Mouse (Mus musculus): Measurements from ENCODE around the gene Odf3l1. TPM values are rescaled to one million over a fixed set of nuclear protein-coding genes. Genes with fewer than 3 reads are reported as not detected.
"Not testable (repeated sequence)": the region's sequence is repeated elsewhere in the genome, so short reads cannot be mapped to it uniquely, and the experiment has no call there.

Gene Odf3l1
- total RNA-seq (2021), result under 1 TPM in 1 of 2 experiments, not detected in 1; 0.67 TPM
- long read RNA-seq, experiment 1, result 0 reads
- long read RNA-seq, experiment 2, result 0 reads

DNA sequence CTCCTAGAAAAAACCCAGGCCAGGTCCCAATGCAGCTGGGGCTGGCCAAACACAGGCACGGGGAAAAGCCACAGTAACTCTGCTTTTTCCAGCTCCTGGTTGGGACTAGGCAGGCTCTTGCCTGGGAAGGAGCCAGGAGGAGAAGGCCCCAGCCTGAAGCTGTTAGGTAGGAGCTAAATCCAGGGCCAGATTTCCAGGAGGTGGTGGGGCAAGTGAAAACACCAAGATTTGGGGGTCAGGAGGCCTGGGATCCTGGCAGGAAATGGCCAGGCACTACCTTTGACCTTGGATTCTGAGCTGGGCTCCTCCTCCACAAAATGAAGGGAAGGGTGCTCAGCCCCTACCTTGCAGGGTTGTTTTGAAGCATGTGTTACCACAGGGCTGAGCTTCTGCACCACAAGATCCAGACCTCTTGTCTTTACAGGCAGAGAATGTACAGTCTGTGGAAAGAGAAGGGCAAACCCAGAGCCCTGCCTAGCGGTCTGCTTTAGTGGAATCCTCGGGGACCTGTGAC lies at the start of gene Odf3l1:
TSS of gene Odf3l1 (minus strand) at position 464 of the 514 bp plus-strand sequence.
- DNase-seq, result peak; percentile 55

DNA sequence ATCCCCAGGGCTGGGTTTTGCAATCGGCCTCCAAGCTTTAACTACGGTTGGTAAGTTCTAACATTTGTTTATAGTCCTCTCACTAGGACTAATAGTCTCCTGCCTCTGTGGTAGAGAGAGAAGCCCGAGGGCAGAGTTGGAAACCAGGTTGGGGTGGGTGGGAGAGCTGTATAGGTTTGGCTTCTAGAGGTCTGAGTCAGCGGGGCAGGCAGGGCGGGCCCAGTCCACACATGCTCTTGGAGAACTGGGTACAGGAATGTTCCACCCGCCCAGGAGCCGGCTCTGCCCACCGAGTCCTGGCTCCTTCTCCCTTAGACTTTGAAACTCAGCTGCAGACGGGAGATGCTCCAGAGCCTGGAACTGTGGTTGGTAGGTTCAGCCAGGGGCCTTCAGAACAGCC lies 49.5 kb upstream of the Odf3l1 start:
- no peak for DNase-seq

DNA sequence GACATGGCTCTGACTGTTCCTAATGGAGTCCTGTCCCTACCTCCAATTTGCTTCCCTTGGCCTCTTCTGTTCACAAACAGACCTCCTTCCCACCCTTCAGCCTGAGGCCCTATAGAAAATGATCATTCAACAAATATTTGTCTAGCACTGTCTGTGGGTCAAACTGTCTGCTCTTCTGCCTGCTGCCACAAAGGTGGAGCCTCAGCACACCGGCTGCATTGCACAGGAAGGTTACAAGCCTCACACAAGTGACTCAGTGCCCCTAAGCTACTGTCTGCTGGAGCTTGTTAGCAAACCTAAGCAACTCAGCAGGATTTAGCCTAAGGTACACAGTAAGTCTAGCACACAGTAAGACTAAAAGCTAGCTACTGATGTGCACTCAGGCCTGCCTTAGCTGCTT lies 46.5 kb upstream of the Odf3l1 start:
- DNase-seq, result no peak

DNA sequence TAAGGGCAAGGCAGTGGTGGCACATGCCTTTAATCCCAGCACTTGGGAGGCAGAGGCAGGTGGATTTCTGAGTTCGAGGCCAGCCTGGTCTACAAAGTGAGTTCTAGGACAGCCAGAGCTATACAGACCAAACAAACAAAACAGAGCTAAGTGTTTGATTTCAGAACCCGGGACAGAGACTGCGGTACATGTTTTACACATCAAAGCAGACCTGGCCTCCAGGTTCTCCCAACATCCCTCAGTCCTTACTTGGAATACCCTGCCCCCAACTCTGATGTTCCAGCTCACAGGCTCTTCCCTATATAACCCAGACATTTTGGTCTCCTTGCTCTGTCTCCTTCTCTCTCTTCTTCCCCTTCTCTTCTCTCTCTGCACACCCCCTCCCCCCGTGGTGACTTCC lies 45.5 kb upstream of the Odf3l1 start:
- DNase-seq, result not testable (repeated sequence)

DNA sequence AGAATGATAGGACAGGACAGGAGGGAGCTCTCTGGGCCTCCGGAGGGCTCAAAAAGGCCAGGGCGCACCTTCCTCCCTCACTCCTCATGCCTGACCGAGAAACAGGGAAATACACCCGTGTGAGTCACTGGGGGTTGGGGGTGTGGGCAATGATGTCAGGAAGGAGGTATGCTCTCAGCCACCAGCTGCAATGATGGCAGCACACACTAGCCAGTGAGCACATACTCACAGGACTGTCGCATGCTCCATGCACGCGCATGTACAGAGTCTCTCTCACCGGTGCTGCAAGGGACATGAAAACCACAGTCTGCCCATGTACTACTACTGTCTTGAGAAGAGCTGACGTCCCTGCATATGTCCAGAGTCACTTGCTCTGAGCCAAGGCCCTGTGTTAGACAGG lies 43.1 kb upstream of the Odf3l1 start:
- peak; percentile 18 for DNase-seq

DNA sequence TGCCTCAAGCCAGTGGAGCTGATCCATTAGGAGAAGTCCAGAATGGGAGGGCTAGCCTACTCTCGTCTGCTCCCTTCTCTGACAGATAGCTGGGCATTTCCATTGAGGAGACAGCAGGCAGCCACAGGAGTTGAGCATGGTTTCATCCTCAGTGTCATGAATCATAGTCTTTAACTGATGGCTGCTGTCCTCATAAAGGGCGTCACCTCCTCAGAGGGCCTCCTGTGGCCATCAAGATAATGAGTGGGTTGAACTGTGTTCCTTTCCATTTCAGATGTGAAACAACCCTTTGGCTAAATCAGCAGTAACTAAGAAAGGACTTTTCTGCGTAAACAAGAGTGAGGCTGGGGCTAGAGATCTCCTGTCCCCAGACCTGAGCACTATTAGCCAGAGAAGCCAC lies 39.2 kb upstream of the Odf3l1 start:
- DNase-seq, result no peak

DNA sequence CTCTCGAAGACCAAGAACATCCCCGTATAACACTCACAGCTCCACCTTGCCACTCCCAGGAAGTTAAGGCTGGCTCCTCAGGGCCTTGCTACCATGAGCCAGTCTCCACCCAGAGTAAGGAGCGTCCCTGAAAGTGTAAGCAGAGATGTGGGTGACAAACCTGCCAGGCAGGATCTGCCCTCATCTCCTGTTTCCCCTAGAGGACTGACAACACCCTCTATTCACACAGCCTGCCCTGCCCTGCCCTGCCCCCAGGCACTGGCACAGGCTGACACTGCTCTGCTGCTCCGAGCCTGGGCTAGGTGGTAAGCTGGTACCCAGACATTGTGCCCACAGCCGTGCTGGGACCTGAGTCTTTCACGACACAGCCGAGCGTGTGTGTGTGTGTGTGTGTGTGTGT lies 36.7 kb upstream of the Odf3l1 start:
- DNase-seq, result no peak

DNA sequence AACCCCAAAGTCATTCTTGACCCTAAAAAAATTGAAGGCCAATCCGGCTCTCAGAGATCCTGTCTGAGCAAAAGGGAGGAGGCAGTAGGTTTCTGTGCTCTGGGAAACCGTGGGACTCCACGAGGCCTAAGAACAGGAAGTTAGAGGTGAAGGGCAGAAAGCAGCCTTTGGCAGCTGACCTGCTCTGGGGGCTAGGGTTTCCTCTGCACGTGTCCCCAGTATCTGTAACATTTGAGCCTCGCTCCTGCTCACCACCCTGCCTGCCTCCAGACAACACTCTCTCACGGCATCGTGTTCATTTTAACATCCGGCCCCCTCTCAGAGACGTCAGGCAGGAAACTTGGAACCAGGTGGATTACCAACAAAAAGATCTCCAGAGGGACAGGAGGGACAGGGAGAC lies 36.1 kb upstream of the Odf3l1 start:
- no peak for DNase-seq

DNA sequence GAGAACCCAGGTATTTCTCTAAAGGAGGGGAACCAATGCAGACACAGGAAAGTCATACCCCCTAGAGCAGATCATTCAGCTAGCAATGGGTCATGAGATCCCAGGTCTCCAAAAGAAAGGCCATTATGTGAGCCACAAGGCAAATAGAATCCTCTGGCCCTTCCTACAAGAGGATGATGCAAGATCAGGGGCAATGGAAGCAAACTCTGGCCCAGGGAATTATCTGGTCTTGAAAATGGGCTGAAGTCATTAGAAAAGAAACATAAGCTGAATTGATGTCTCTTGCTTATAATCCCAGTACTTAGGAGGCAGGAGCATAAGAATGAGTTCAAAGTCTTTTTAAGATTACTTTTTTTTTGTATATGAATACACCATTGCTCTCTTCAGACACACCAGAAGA lies 35.6 kb upstream of the Odf3l1 start:
- DNase-seq, result no peak

DNA sequence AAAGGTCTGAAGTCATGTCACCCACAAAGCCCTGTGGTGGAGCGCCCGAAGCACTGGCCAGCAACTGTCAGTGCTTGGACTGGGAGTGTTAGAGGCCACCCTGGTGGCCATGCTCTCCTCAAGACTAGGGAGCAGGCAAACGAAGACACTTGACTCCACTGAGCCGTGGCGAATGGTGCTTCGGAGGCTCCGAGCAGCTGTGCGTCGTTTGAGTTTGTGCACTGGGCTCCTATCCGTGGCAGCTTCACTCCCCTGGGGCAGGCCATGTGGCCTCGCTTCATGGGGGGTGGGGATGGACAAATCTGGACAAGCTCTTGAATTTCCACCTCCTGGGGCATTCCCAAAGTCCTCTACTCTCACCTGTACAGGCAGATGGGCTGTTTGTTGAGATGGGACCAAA lies 34.9 kb upstream of the Odf3l1 start:
- DNase-seq, result no peak

DNA sequence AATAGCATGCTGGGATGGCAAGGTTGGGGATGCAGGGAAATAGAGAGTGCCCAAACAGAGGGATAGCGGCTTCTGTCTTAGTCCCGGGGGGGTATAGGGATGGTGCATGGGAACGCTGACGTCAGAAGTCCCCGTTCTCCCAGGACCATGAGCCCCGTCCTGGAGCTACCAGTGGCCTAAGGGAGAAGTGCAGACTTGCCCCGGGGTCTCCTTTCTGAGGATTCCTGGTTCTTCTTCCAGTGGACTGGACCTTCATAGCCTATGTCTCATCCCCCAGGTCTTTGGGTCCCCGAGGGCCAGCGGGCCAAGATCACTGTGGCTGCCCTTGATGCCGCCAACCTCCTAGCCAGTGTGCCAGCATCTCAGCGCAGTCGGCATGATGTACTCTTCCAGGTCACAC lies 32.3 kb upstream of the Odf3l1 start:
- no peak for DNase-seq

DNA sequence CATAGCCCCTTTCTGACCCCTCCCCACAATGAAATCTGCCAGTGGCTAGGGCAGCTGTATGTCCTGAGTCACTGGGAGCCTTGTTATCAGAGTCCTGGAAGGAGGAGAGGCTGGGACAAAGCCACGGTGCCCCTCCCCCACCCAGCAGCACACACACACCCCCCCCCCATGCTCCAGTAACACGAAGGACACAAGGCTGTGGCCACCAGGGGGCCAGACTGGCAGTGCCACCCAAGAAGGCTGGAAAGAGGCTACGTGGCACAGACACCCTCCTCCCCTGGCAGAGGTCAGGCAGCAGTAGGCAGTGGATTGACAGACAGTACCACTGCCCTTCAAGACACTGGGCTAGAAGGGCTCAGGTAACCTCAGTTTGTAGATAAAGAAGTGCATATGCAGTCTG lies 29.5 kb upstream of the Odf3l1 start:
- DNase-seq, result no peak

DNA sequence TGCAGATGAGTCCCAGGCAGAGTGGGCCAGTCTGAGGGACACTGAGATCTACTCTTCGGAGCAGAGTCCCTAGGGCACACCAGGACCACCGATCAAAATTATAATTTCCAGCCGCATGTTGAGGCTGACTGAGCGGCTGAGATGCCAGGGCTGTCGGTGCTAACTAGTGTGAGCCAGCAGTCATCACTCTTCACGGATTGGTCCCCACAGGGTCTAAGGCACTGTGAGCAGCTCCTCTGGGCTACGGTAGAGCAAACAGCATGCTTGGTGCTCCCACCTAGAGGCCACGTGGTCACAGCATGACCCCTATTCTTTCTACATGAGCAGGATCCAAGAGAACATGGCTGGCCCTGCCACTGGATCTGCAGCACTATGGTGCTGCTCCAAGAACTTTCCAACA lies 28.8 kb upstream of the Odf3l1 start:
- DNase-seq, result no peak

DNA sequence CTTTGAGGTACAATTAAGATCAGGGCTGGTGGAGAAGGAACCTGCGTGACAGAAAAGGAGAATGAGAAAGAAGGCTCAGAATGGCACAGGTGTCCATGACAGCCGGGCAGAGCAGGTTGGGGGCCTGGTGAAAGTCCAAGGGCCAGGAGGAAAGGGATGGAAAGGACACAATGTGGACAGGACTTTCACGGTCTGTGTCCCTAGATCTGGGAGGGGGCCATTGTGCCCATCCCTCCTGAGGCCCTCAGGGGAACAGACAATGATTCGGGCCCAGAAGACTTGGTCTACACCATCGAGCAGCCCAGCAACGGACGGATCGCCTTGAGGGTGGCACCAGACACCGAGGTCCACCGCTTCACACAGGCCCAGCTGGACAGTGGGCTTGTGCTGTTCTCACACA lies 27.6 kb upstream of the Odf3l1 start:
- no peak for DNase-seq

DNA sequence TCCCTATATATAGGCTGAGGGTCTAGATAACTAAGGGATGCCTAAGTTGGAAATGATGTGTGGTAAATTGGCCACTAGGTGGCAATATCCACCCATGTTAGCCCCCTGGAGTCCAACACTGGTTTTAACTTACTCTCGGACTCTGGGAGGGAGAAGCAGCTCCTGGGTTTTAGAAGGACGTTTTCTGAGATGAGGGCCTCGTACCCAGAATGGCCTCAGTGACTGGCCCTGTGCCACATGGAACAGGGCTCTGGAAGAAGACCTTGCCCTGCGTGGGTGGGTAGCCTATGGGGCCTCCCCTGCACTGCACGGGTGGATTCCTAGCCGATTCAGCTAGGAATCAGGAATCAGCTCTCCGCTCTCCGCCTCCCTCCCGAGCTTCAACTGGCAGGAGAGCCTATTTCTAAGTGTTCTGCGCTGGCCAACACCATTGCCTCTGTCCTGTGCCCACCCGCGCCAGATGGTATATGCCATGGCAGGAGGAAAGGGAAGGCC lies 27.1 kb upstream of the Odf3l1 start:
- DNase-seq, result peak; percentile 63

DNA sequence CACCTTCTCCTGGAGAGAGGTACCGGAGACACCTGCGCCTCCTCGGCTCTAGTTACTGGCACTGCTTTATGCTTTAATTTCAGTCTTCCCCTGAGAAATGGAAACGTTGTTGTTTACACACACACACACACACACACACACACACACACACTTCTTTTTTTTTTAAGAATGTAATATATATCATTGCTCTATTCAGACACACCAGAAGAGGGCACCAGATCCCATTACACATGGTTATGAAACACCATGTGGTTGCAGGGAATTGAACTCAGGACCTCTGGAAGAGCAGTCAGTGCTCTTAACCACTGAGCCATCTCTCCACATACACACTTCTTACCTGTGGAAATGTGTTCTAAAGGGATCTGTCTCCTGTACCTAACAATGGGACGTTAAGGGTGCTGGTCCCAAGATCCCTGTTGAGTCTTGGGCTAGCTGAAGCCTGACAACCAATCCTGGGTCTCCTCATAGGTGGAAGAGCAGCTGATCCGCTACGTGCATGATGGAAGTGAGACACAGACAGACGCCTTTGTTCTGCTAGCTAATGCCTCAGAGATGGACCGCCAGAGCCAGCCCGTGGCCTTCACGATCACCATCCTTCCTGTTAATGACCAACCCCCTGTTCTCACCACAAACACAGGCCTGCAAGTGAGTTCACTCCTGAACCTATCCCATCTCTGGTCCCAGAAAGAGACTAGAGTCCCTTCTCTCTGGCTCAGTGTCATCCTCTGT lies 26.2 kb upstream of the Odf3l1 start:
- no peak for DNase-seq

DNA sequence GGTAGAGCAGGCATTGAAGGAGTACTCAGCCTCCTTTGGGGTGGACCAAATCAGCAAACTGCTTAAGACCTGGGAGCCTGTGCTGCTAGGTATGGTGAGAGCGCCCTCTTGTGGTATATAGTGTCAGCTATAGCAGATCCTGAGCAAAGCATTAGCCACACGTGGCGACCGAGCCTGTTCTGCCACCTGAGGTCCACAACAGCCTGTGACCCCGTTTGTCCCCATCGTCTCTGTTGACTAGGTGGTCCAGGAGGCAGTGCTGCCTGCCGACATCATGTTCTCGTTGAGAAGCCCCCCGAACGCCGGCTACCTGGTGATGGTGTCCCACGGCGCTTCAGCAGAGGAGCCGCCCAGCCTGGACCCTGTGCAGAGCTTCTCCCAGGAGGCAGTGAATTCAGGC lies 25.3 kb upstream of the Odf3l1 start:
- peak; percentile 30 for DNase-seq

DNA sequence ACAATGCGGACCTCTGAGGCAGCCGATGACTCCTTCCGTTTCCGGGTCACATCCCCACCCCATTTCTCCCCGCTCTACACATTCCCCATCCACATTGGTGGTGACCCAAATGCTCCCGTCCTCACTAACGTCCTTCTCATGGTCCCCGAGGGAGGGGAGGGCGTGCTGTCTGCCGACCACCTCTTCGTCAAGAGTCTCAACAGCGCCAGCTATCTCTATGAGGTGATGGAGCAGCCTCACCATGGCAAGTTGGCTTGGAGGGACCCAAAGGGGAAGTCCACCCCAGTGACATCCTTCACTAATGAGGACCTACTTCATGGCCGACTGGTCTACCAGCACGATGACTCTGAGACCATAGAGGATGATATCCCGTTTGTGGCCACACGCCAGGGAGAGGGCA lies 23.1 kb upstream of the Odf3l1 start:
- no peak for DNase-seq

DNA sequence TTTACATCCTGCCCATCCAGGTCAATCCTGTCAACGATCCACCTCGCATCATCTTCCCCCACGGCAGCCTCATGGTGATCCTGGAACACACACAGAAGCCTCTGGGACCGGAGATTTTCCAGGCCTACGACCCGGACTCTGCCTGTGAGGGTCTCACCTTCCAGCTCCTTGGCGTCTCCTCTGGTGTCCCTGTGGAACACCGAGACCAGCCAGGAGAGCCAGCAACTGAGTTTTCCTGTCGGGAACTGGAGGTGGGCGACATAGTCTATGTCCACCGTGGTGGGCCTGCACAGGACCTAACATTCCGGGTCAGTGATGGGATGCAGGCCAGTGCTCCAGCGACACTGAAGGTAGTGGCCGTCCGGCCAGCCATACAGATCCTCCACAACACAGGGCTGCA lies 22.1 kb upstream of the Odf3l1 start:
- DNase-seq, result no peak

DNA sequence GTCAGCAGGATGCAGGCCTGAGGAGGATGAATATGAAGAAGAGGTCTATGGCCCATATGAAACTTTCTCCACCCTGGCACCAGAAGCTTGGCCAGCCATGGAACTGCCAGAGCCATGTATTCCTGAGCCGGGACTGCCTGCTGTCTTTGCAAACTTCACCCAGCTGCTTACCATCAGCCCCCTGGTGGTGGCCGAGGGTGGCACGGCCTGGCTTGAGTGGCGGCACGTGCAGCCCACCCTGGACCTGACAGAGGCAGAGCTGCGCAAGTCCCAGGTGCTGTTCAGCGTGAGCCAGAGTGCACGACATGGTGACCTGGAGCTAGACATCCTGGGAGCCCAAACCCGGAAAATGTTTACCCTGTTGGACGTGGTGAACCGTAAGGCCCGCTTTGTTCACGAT lies 21.6 kb upstream of the Odf3l1 start:
- peak; percentile 15 for DNase-seq

DNA sequence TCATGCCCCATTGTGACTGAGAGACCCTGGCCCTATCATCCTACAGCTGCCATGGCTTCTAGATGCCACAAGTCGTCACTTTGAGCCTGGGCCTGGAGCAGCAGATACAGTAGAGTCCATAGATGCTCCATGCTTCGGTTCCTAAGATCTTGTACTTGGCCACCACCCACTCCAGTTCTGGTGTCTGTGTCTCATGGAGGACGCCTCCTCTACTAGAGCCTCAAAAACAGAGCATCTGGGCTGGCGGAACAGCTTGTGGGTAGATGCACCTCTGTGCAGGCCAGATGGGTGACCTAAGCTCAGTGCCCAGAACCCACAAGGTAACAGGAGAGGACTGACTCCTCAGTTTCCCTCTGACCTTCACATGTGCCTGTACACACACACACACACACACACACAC lies 19.8 kb upstream of the Odf3l1 start:
- no peak for DNase-seq

DNA sequence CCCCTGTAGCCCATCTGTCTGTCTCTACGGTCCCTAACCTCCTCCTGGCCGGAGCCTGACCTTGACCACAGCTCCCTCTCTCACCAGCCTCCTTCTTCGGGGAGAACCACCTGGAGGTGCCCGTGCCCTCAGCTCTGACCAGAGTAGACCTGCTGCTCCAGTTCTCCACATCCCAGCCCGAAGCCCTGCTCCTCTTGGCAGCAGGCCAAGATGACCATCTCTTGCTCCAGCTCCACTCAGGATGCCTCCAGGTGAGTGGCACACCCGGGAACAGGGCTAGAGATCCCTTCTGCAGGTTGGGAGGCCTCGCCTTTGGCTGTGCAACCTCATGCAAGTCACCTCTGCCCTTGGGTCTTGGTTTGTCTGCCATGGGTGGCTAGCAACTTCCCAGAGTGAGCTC lies 19.0 kb upstream of the Odf3l1 start:
- peak; percentile 8 for DNase-seq

DNA sequence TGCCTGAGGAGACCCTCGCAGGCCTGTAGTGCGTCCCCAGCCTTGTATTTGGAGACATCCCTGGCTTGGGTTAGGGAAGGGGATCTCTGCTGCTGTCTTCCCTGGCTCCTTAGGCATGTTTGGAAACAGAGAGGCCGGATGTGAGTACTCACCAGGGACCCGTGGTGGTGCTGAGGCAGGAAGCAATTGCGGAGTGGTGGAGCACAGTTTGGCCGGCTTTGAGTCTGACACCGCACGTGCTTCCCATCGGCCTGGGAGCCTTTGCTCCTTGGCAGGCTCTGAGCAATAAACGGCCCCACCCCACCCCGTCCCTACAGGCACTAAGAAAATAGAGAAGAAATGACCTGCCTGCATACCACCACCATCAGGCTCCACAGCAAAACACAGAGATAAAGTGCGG lies 18.3 kb upstream of the Odf3l1 start:
- DNase-seq, result peak; percentile 75

DNA sequence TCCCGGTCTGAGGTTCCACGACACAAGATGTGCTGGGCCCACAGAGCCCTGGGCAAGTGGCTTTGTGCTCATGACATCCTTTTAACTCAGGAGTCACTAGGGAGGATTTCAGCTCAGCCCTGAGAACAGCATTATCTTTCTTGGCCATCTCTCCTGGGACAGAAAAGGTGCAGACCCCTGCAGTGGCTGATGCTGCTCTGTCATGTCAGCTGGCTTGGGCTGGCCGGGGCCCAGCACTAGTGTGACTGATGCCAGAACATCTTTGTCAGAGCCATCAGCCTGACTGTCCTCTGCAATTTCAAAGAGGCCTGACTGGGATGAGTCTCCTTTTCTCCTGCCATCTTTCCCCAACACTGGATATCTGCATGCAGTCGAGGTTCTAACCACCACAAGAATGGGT lies 17.8 kb upstream of the Odf3l1 start:
- DNase-seq, result peak; percentile 34

Measured in gastrocnemius, postnatal 25 days (tissue).